Mouse (Mus musculus): Measurements from ENCODE around the gene Eef2k. TPM values are rescaled to one million over a fixed set of nuclear protein-coding genes. Genes with fewer than 3 reads are reported as not detected.
"Not testable (repeated sequence)": the region's sequence is repeated elsewhere in the genome, so short reads cannot be mapped to it uniquely, and the experiment has no call there.

The Eef2k gene
- polyA plus RNA-seq, 1 experiment from 2014 or later = 10.0 TPM

GRCm38 (mm10) chr7:120941214-120941613 lies 98.6 kb downstream of the Eef2k start:
- Histone ChIP-seq H3K9ac (ENCODE audit: low read length) (no peak overlapping the region), H3K4me2 (ENCODE audit: low read depth, low read length, severe bottlenecking) (no peak overlapping the region), H3K9me3 (ENCODE audit: control insufficient read depth, low read length) (no peaks in the 10 kb centered on the region), H3K4me1 (replicated peaks; ENCODE audit: control insufficient read depth, insufficient read depth, low read length) (no peaks in the 10 kb centered on the region), H3K27ac (ENCODE audit: low read depth, low read length) (no peak overlapping the region), H3K36me3 (ENCODE audit: control insufficient read depth, insufficient read depth, low read length) (peaks cover 20% of the 10 kb centered on the region), H3K27me3 (ENCODE audit: control insufficient read depth, insufficient read depth, low read length) (no peaks in the 10 kb centered on the region), H3K4me3 (ENCODE audit: low read depth, low read length) (no peak overlapping the region)
- no peak for DNase-seq (ENCODE audit: low spot score)
- 93% methylated on average over 6 of the region's 6 CpGs for WGBS
- ATAC-seq (replicated peaks; ENCODE audit: low FRiP score) = no peak

- ATAC-seq (replicated peaks; ENCODE audit: low FRiP score) = no peak
- Histone ChIP-seq H3K27me3 (ENCODE audit: control insufficient read depth, insufficient read depth, low read length) (no peaks in the 10 kb centered on the region), H3K4me2 (ENCODE audit: low read depth, low read length, severe bottlenecking) (no peak overlapping the region), H3K9me3 (ENCODE audit: control insufficient read depth, low read length) (no peaks in the 10 kb centered on the region), H3K36me3 (ENCODE audit: control insufficient read depth, insufficient read depth, low read length) (peaks cover 19% of the 10 kb centered on the region), H3K4me3 (ENCODE audit: low read depth, low read length) (no peak overlapping the region), H3K4me1 (replicated peaks; ENCODE audit: control insufficient read depth, insufficient read depth, low read length) (no peaks in the 10 kb centered on the region), H3K9ac (ENCODE audit: low read length) (no peak overlapping the region), H3K27ac (ENCODE audit: low read depth, low read length) (no peak overlapping the region)
- DNase-seq (ENCODE audit: low spot score) = no peak
- WGBS = 93% methylated on average over 1 of the region's 1 CpGs
Measured at GRCm38 (mm10) chr7:120942506-120942905, 99.9 kb downstream of the Eef2k start.

DNA sequence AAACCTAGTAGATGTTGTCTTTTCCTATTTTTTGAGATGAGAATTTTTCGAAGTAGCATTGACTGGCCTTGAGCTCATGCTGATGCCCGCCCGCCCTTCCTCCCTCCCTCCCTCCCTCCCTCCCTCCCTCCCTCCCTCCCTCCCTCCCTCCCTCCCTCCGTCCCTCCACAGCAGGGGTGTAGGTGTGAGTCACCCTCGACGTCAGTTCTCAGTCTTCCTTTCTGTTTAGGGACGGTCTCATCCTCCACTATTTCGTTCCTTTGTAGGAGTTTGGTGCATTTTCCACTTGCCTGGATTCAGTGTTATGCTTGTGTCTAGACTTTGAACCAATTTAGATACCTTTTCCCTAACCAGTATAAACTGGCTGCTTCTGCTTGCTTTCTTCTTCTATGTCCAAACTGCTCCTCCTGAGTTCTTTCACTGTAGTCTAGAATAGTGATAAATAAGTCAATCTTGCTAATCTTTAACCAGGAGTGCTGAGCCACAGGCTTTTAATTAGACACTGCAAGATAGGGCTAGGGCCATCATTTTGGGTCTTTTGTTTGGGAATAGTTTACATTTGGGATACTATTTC lies 101.4 kb downstream of the Eef2k start:
- WGBS = 75% methylated on average over 7 of the region's 8 CpGs
- H3K27me3 ChIP-seq (ENCODE audit: control insufficient read depth, insufficient read depth, low read length) = no peaks in the 10 kb centered on the region
- ATAC-seq (replicated peaks; ENCODE audit: low FRiP score) = no peak
- H3K4me3 ChIP-seq (ENCODE audit: low read depth, low read length) = no peak overlapping the region
- no peak overlapping the region for H3K27ac ChIP-seq (ENCODE audit: low read depth, low read length)
- no peaks in the 10 kb centered on the region for H3K9me3 ChIP-seq (ENCODE audit: control insufficient read depth, low read length)
- no peak overlapping the region for H3K9ac ChIP-seq (ENCODE audit: low read length)
- peaks cover 17% of the 10 kb centered on the region for H3K36me3 ChIP-seq (ENCODE audit: control insufficient read depth, insufficient read depth, low read length)
- DNase-seq (ENCODE audit: low spot score) = no peak
- H3K4me2 ChIP-seq (ENCODE audit: low read depth, low read length, severe bottlenecking) = no peak overlapping the region
- no peaks in the 10 kb centered on the region for H3K4me1 ChIP-seq (replicated peaks; ENCODE audit: control insufficient read depth, insufficient read depth, low read length)

- not testable (repeated sequence) for H3K36me3 ChIP-seq (ENCODE audit: control insufficient read depth, insufficient read depth, low read length); H3K27me3 ChIP-seq (ENCODE audit: control insufficient read depth, insufficient read depth, low read length); H3K9me3 ChIP-seq (ENCODE audit: control insufficient read depth, low read length); DNase-seq (ENCODE audit: low spot score); H3K4me1 ChIP-seq (replicated peaks; ENCODE audit: control insufficient read depth, insufficient read depth, low read length); H3K4me3 ChIP-seq (ENCODE audit: low read depth, low read length); H3K27ac ChIP-seq (ENCODE audit: low read depth, low read length); H3K9ac ChIP-seq (ENCODE audit: low read length); ATAC-seq (replicated peaks; ENCODE audit: low FRiP score); H3K4me2 ChIP-seq (ENCODE audit: low read depth, low read length, severe bottlenecking)
- WGBS = 87% methylated on average over 7 of the region's 7 CpGs
Measured at GRCm38 (mm10) chr7:120953591-120953990, 111.0 kb downstream of the Eef2k start.

Other genes starting within 250 kb of the Eef2k start
- gene Uqcrc2, start 207.7 kb upstream of the Eef2k start, polyA plus RNA-seq (2014; fragmentation: Nextera tagmentation; extraction: Ambion mirVana) = 182 and 203 TPM in 2 replicates
- 0.39 and 0.60 TPM in 2 replicates for gene Pdzd9, start 172.5 kb upstream of the Eef2k start, polyA plus RNA-seq (2014; fragmentation: Nextera tagmentation; extraction: Ambion mirVana)
- gene Mosmo, start 165.2 kb upstream of the Eef2k start, polyA plus RNA-seq (2014; fragmentation: Nextera tagmentation; extraction: Ambion mirVana) = 14.1 and 16.6 TPM in 2 replicates
- gene Vwa3a, start 103.5 kb upstream of the Eef2k start, polyA plus RNA-seq (2014; fragmentation: Nextera tagmentation; extraction: Ambion mirVana) = 0.11 and 0.19 TPM in 2 replicates
- not detected in 2 replicates for gene Gm5737, start 30.5 kb upstream of the Eef2k start, polyA plus RNA-seq (2014; fragmentation: Nextera tagmentation; extraction: Ambion mirVana)
- gene Polr3e, start 74.9 kb downstream of the Eef2k start, polyA plus RNA-seq (2014; fragmentation: Nextera tagmentation; extraction: Ambion mirVana) = 27.1 and 29.1 TPM in 2 replicates
- 15.6 and 16.3 TPM in 2 replicates for gene Cdr2, start 139.5 kb downstream of the Eef2k start, polyA plus RNA-seq (2014; fragmentation: Nextera tagmentation; extraction: Ambion mirVana)
- gene Mfsd13b, start 139.7 kb downstream of the Eef2k start, polyA plus RNA-seq (2014; fragmentation: Nextera tagmentation; extraction: Ambion mirVana) = 0.23 and 0.48 TPM in 2 replicates
- gene Mettl9, start 191.6 kb downstream of the Eef2k start, polyA plus RNA-seq (2014; fragmentation: Nextera tagmentation; extraction: Ambion mirVana) = 252 and 261 TPM in 2 replicates
- gene Igsf6, start 231.7 kb downstream of the Eef2k start, polyA plus RNA-seq (2014; fragmentation: Nextera tagmentation; extraction: Ambion mirVana) = 0.96 and 1.2 TPM in 2 replicates
- 0.11 TPM in 1 of 2 replicates, not detected in the other for gene Otoa, start 238.8 kb downstream of the Eef2k start, polyA plus RNA-seq (2014; fragmentation: Nextera tagmentation; extraction: Ambion mirVana)